Mouse (Mus musculus) hindbrain, embryonic 12.5 days (tissue): ENCODE data around the gene Cox6b2. TPM values are rescaled to one million over a fixed set of nuclear protein-coding genes. Genes with fewer than 3 reads are reported as not detected.
"Not testable (repeated sequence)": the region's sequence is repeated elsewhere in the genome, so short reads cannot be mapped to it uniquely, and the experiment has no call there.

Experiments used
- ATAC-seq: fragments of 200-750 bp; cut with Nextera tagmentation; 2 replicates; pipeline ENCODE4 v1.8.0; 2017; ENCODE audit warnings: moderate TSS enrichment; ENCODE audit not compliant: low FRiP score
- H3K27ac ChIP-seq: fragments of 300-500 bp; sonication (generic); 2 replicates; pipeline ENCODE4 v1.5.1; 2016; ENCODE audit warnings: mild to moderate bottlenecking
- H3K27me3 ChIP-seq: fragments of 300-500 bp; sonication (generic); 2 replicates; pipeline ENCODE4 v1.6.1; 2016; ENCODE audit warnings: mild to moderate bottlenecking
- H3K36me3 ChIP-seq: fragments of 300-500 bp; sonication (generic); 2 replicates; pipeline ENCODE4 v1.6.1; 2016; ENCODE audit warnings: mild to moderate bottlenecking
- H3K4me1 ChIP-seq: fragments of 300-500 bp; sonication (generic); 2 replicates; pipeline ENCODE4 v1.6.1; 2016
- H3K4me2 ChIP-seq: fragments of 300-500 bp; sonication (generic); replicated peaks from 2 replicates; pipeline ENCODE4 v1.6.1; 2016; ENCODE audit warnings: mild to moderate bottlenecking
- H3K4me3 ChIP-seq: fragments of 300-500 bp; sonication (generic); 2 replicates; pipeline ENCODE4 v1.5.1; 2016; ENCODE audit warnings: mild to moderate bottlenecking
- H3K9ac ChIP-seq: fragments of 300-500 bp; sonication (generic); 2 replicates; pipeline ENCODE4 v1.6.1; 2016; ENCODE audit warnings: mild to moderate bottlenecking, moderate library complexity
- H3K9me3 ChIP-seq: fragments of 300-500 bp; sonication (generic); replicated peaks from 2 replicates; pipeline ENCODE4 v1.6.1; 2016; ENCODE audit warnings: mild to moderate bottlenecking
- WGBS: fragments of 180-500 bp; shearing (Covaris S2); methylation state at CpG from one replicate; pipeline ENCODE4 v1.1.7; 2016; 5-methylcytosine and 5-hydroxymethylcytosine counted together
- polyA plus RNA-seq: library from polyadenylated mRNA; unstranded; fragments of >200 nt; fragmentation: Nextera tagmentation; extraction: Ambion mirVana; gene quantifications from 2 replicates; pipeline ENCODE4 v1.2.1, GENCODE M21; 2016

Cox6b2 gene
- polyA plus RNA-seq = 37.6 and 39.8 TPM in 2 replicates

DNA sequence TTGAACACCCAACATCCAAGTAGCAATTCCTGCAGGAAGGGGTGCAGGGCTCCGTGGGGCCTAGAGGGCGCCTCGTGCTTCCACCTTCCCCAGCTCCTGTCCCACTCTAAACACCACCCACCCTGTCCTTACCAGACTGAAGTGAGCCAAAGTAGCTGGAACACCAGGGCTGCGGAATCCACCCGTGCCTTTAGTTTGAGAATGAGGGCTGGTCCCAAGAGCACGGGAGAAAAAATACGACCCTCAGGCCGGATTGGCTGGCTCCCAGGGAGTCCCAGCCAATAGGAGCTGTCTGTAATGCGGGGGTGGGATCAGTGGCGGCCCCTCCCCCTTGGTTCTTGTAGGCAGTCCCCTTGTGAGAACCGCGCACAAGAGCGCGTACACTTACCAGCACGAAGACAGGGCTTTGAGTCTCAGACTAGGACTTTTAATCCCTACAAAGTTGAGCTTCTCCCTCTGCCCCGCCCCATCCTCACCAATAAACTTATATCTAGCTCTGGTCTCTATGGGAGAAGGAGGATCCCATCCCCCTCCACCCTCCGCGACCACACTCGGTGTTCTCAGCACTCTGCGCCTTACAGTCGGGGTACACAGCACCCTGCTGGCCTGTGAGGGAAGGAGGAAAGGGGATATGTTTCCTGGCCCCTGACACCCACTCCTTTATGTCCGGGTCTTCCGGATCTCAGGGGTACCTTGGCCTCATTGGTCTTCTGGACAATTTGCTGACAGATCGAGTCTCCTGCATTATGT is at the start of gene Cox6b2:
Gene Cox6b2, minus strand, starts transcription at position 274 of the 750 bp plus-strand sequence.
- Histone ChIP-seq H3K27me3 (peaks cover 8% of the 10 kb centered on the region; the same call in 1 of the 2 replicates), H3K4me1 (peaks cover 20% of the 10 kb centered on the region), H3K27ac (no peak within 1 kb of the TSS), H3K4me2 (peak within 1 kb of the TSS; percentile 50), H3K9ac (peak within 1 kb of the TSS; percentile 23; the same call in 1 of the 2 replicates), H3K4me3 (peak within 1 kb of the TSS; percentile 32), H3K9me3 (no peaks in the 10 kb centered on the region), H3K36me3 (no peaks in the 10 kb centered on the region)
- ATAC-seq = peak; percentile 90
- 4% methylated on average over 24 of the region's 24 CpGs for WGBS

DNA sequence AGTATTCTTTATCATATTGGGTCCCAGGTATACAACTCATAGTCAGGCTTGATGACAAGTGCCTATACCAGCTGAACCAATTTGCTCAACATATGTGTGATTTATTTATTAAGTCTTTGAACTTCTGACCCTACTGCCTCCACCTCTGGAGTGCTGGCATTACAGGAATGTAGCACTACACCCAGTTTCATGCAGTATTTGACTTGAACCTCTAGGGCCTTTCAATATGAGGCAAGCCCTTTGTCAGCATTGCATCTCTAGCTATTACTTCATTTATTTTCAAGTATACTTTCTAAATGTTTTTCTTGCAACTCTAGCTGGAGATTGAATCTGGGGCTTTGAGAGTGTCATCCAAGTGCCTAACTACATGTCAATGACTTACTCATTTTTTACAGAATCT is 49.4 kb upstream of the Cox6b2 start:
- ATAC-seq = no peak
- H3K9me3 ChIP-seq = no peaks in the 10 kb centered on the region
- H3K9ac ChIP-seq = no peak overlapping the region
- H3K27ac ChIP-seq = no peak overlapping the region
- no peaks in the 10 kb centered on the region for H3K27me3 ChIP-seq
- no peaks in the 10 kb centered on the region for H3K4me1 ChIP-seq
- H3K4me2 ChIP-seq = no peak overlapping the region
- H3K36me3 ChIP-seq = peaks cover 32% of the 10 kb centered on the region
- H3K4me3 ChIP-seq = no peak overlapping the region

- H3K4me3 ChIP-seq = no peak overlapping the region; the same call in 1 of the 2 replicates
- 78% methylated on average over 7 of the region's 7 CpGs for WGBS
- ATAC-seq = no peak
These were observed 43.0 kb upstream of the Cox6b2 start for GRCm38 (mm10) chr7:4795767-4796433.

DNA sequence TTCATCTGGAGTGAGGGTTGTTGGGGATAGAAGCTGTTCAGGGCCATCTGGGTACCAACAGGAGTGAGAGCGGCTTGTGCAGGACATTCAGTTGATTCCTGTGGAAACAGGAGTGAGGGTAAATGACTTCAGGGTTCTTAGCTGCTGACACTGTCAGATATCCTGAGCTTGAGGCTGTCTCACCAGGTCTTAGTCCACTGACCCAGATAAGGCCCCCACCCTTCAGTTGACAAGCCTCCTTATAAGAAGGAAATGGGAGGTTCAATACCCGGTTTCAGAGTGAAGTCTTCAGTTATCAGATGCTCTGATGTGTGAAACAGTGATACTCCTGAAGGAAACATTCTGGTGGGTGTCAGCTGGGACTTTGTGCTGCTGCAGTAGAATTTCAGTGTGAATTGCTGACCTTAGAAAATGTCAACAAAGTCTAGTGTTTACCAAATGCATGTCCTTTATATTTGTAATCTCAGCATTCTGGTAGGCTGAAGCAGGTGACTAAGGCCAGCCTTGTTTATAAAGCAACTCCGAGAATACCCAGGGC is 41.8 kb upstream of the Cox6b2 start:
- no peaks in the 10 kb centered on the region for H3K9me3 ChIP-seq
- H3K36me3 ChIP-seq = peaks cover 41% of the 10 kb centered on the region
- WGBS = 92% methylated on average over 3 of the region's 3 CpGs
- H3K4me2 ChIP-seq = no peak overlapping the region
- no peak overlapping the region for H3K27ac ChIP-seq
- 0 out of 2 replicates have a peak overlapping the region, but pooled peaks have one; percentile 84 for H3K4me3 ChIP-seq
- no peak overlapping the region for H3K9ac ChIP-seq
- no peak for ATAC-seq
- H3K4me1 ChIP-seq = peaks cover 7% of the 10 kb centered on the region
- H3K27me3 ChIP-seq = peaks cover 6% of the 10 kb centered on the region

More at GRCm38 (mm10) chr7:4795767-4796433, 43.0 kb upstream of the Cox6b2 start:
- Histone ChIP-seq H3K4me2 (no peak overlapping the region), H3K27me3 (no peaks in the 10 kb centered on the region; the same call in 1 of the 2 replicates), H3K36me3 (peaks cover 41% of the 10 kb centered on the region), H3K4me1 (peaks cover 7% of the 10 kb centered on the region), H3K9me3 (no peaks in the 10 kb centered on the region), H3K27ac (no peak overlapping the region), H3K9ac (no peak overlapping the region)

DNA sequence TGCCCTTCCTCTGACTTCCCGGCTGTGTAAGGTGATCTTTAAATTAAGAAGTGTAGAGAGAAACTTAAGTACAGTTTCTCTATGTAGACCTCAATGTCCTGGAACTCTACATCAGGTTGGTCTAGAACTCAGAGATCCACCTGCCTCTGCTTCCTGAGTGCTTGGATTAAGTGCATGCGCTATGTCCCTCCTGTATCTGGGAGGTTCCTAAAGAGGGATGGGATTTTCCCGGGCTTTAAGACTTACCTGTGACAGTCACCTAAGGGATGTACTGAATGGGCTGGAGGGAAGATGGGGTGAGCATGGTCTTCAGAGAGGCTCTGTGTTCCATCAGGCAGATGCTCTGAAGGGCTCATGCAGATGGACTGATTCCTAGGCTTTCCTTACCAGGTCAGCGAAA is 40.8 kb upstream of the Cox6b2 start:
- H3K36me3 ChIP-seq = peaks cover 41% of the 10 kb centered on the region
- peak overlapping the region; percentile 89; the same call in 1 of the 2 replicates for H3K27ac ChIP-seq

GRCm38 (mm10) chr7:4793248-4793647 is 40.4 kb upstream of the Cox6b2 start:
- H3K27me3 ChIP-seq = not testable (repeated sequence)
- 0 out of 2 replicates have a peak, but pooled peaks have one; percentile 12 for ATAC-seq
- WGBS = under 1% methylated on average over 31 of the region's 31 CpGs

More for the DNA sequence above, 40.8 kb upstream of the Cox6b2 start:
- no peak for ATAC-seq
- H3K9ac ChIP-seq = peak overlapping the region; percentile 96
- 52% methylated on average over 4 of the region's 4 CpGs for WGBS
- H3K27me3 ChIP-seq = peaks cover 6% of the 10 kb centered on the region
- no peaks in the 10 kb centered on the region for H3K9me3 ChIP-seq
- H3K4me2 ChIP-seq = peak overlapping the region; percentile 88
- peak overlapping the region; percentile 84 for H3K4me3 ChIP-seq
- H3K4me1 ChIP-seq = peaks cover 14% of the 10 kb centered on the region

GRCm38 (mm10) chr7:4792278-4793212 is 39.7 kb upstream of the Cox6b2 start, which contains the start of gene Rpl28:
Gene Rpl28 (plus strand): TSS chr7:4792874.
- Histone ChIP-seq H3K36me3 (peaks cover 36% of the 10 kb centered on the region), H3K9ac (peak within 1 kb of the TSS; percentile 96), H3K9me3 (no peaks in the 10 kb centered on the region), H3K4me2 (peak within 1 kb of the TSS; percentile 88), H3K27ac (peak within 1 kb of the TSS; percentile 89), H3K4me3 (peak within 1 kb of the TSS; percentile 84), H3K27me3 (peaks cover 14% of the 10 kb centered on the region), H3K4me1 (peaks cover 19% of the 10 kb centered on the region)
- peak; percentile 89 for ATAC-seq
- WGBS = 1% methylated on average over 54 of the region's 54 CpGs

More at GRCm38 (mm10) chr7:4793248-4793647, 40.4 kb upstream of the Cox6b2 start:
- Histone ChIP-seq H3K27ac (peak overlapping the region; percentile 89), H3K36me3 (peaks cover 41% of the 10 kb centered on the region), H3K4me2 (peak overlapping the region; percentile 88), H3K9ac (peak overlapping the region; percentile 96), H3K4me3 (peak overlapping the region; percentile 84), H3K4me1 (peaks cover 18% of the 10 kb centered on the region)
- not testable (repeated sequence) for H3K9me3 ChIP-seq

- Histone ChIP-seq H3K4me2 (peak within 1 kb of the TSS; percentile 88), H3K27ac (peak within 1 kb of the TSS; percentile 62; the same call in 1 of the 2 replicates), H3K36me3 (peaks cover 8% of the 10 kb centered on the region), H3K9me3 (no peaks in the 10 kb centered on the region), H3K9ac (peak within 1 kb of the TSS; percentile 78), H3K4me3 (peak within 1 kb of the TSS; percentile 51), H3K4me1 (peaks cover 19% of the 10 kb centered on the region), H3K27me3 (peaks cover 19% of the 10 kb centered on the region)
- ATAC-seq = no peak
- 9% methylated on average over 40 of the region's 40 CpGs for WGBS
These were observed 36.6 kb upstream of the Cox6b2 start, which contains the start of gene Tmem238 for GRCm38 (mm10) chr7:4789436-4789935. Gene Tmem238 (minus strand): TSS chr7:4789656.

- H3K27me3 ChIP-seq = peaks cover 19% of the 10 kb centered on the region
- peaks cover 14% of the 10 kb centered on the region for H3K4me1 ChIP-seq
- peaks cover under 1% of the 10 kb centered on the region; the same call in 1 of the 2 replicates for H3K36me3 ChIP-seq
- peak overlapping the region; percentile 51 for H3K4me3 ChIP-seq
- H3K27ac ChIP-seq = peak overlapping the region; percentile 62; the same call in 1 of the 2 replicates
- ATAC-seq = peak; percentile 30
- H3K9ac ChIP-seq = peak overlapping the region; percentile 78
- 2% methylated on average over 64 of the region's 64 CpGs for WGBS
- no peaks in the 10 kb centered on the region for H3K9me3 ChIP-seq
- H3K4me2 ChIP-seq = peak overlapping the region; percentile 88
These were observed 35.9 kb upstream of the Cox6b2 start for GRCm38 (mm10) chr7:4788499-4789435.

- Histone ChIP-seq H3K27me3 (peaks cover 52% of the 10 kb centered on the region), H3K27ac (no peak overlapping the region), H3K9ac (no peak overlapping the region), H3K36me3 (no peaks in the 10 kb centered on the region), H3K4me3 (no peak overlapping the region), H3K4me1 (peaks cover 6% of the 10 kb centered on the region), H3K4me2 (no peak overlapping the region), H3K9me3 (no peaks in the 10 kb centered on the region)
- WGBS = 79% methylated on average over 14 of the region's 14 CpGs
- ATAC-seq = no peak
These were observed 30.9 kb upstream of the Cox6b2 start for GRCm38 (mm10) chr7:4783667-4784268.
